Mouse (Mus musculus) limb, embryonic 13.5 days (tissue): ENCODE measurements around the gene Zc3h7b. TPM values are rescaled to one million over a fixed set of nuclear protein-coding genes. Genes with fewer than 3 reads are reported as not detected.
A peak's percentile ranks its signal among the peaks of the same experiment; 100 is the strongest.

Experiments
- ATAC-seq: fragments of 200-750 bp; cut with Nextera tagmentation; 2 replicates; pipeline ENCODE4 v1.8.0; 2017; ENCODE audit warnings: low read depth, moderate number of reproducible peaks, moderate TSS enrichment; ENCODE audit not compliant: low FRiP score
- H3K27ac ChIP-seq: fragments of 300-500 bp; sonication (generic); 2 replicates; pipeline ENCODE4 v1.5.1; 2015; ENCODE audit warnings: inconsistent platforms, mild to moderate bottlenecking, moderate library complexity
- H3K27me3 ChIP-seq: fragments of 300-500 bp; sonication (generic); 2 replicates; pipeline ENCODE4 v1.6.1; 2015; ENCODE audit warnings: mild to moderate bottlenecking, inconsistent platforms
- H3K36me3 ChIP-seq: fragments of 300-500 bp; sonication (generic); 2 replicates; pipeline ENCODE4 v1.6.1; 2015; ENCODE audit warnings: inconsistent platforms, mild to moderate bottlenecking, moderate library complexity
- H3K4me1 ChIP-seq: fragments of 300-500 bp; sonication (generic); 2 replicates; pipeline ENCODE4 v1.6.1; 2015; ENCODE audit warnings: inconsistent platforms
- H3K4me2 ChIP-seq: fragments of 300-500 bp; sonication (generic); replicated peaks from 2 replicates; pipeline ENCODE4 v1.6.1; 2015; ENCODE audit warnings: inconsistent platforms, mild to moderate bottlenecking, moderate library complexity
- H3K4me3 ChIP-seq: fragments of 300-500 bp; sonication (generic); 2 replicates; pipeline ENCODE4 v1.5.1; 2015; ENCODE audit warnings: moderate library complexity, mild to moderate bottlenecking, inconsistent platforms
- H3K9ac ChIP-seq: fragments of 300-500 bp; sonication (generic); 2 replicates; pipeline ENCODE4 v1.6.1; 2015; ENCODE audit warnings: mild to moderate bottlenecking, inconsistent platforms
- H3K9me3 ChIP-seq: fragments of 300-500 bp; sonication (generic); 2 replicates; pipeline ENCODE4 v1.6.1; 2016; ENCODE audit warnings: inconsistent platforms
- WGBS: fragments of 180-500 bp; shearing (Covaris S2); methylation state at CpG from one replicate; pipeline ENCODE4 v1.1.7; 2015; 5-methylcytosine and 5-hydroxymethylcytosine counted together
- polyA plus RNA-seq: library from polyadenylated mRNA; unstranded; fragments of >200 nt; fragmentation: Nextera tagmentation; extraction: Ambion mirVana; gene quantifications from 2 replicates; pipeline ENCODE4 v1.2.1, GENCODE M21; 2015

Gene Zc3h7b
- polyA plus RNA-seq, 1 experiment from 2014 or later, result 40.4 TPM

DNA sequence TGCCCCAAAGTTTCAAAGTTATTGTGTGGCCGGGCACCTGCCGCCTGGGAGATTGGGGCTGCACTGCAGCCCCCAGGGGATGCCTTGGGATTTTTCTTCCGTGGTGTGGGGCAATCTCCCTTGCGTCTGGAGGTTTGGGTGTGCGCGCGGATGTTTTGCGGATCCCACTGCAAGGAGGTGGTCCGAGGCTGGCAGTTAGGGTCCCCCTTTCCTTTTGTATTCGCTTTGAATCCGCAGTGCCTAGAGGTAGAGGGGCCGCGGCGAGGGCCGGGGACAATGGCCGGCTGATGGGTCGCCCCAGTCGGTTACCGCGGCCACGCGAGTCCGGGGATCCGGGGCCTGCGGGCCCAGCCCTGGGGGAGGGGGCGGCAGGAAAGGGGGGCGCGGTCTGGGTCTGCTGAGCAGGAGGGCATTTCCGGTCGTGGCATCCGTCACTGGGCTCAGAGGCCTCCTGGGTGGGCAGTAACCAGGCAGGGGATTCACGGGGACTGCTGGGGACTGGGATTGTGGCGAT is 801 bp downstream of the Zc3h7b start:
- Histone ChIP-seq H3K4me1 (peaks cover 17% of the 10 kb centered on the region), H3K9me3 (no peaks in the 10 kb centered on the region), H3K27me3 (no peaks in the 10 kb centered on the region), H3K36me3 (no peaks in the 10 kb centered on the region), H3K4me3 (peak overlapping the region; percentile 92), H3K4me2 (peak overlapping the region; percentile 83), H3K27ac (peak overlapping the region; percentile 96), H3K9ac (peak overlapping the region; percentile 97)
- WGBS, result under 1% methylated on average over 33 of the region's 33 CpGs
- peak; percentile 78 for ATAC-seq

DNA sequence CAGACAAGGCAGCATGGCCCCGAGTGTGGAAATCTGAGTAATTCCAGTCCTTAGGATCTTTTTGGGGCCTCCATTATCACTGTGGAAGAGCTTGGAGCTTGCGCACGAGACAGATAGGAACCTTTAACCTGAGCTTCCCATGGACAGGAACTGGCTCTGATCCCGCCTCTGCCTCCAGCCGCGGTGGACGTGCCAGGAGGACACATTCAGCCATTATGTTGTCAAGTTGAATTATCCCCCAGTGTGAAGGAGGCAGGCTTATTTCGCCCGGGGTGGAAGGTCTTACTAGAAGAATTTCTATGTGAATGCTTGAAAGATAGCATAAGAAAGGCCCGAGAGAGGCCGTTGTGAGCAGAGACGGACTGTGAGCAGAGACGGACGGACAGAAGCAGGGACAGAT is 4.9 kb downstream of the Zc3h7b start:
- WGBS, result 64% methylated on average over 14 of the region's 14 CpGs
- H3K36me3 ChIP-seq, result peaks cover 19% of the 10 kb centered on the region
- H3K4me1 ChIP-seq, result peaks cover 10% of the 10 kb centered on the region
- H3K4me2 ChIP-seq, result no peak overlapping the region
- ATAC-seq, result no peak
- no peak overlapping the region for H3K27ac ChIP-seq
- no peaks in the 10 kb centered on the region for H3K27me3 ChIP-seq
- peaks cover 4% of the 10 kb centered on the region; the same call in 1 of the 2 replicates for H3K9me3 ChIP-seq
- no peak overlapping the region for H3K4me3 ChIP-seq
- H3K9ac ChIP-seq, result no peak overlapping the region

- Histone ChIP-seq H3K27ac (no peak overlapping the region), H3K4me2 (no peak overlapping the region), H3K4me1 (no peaks in the 10 kb centered on the region), H3K9ac (no peak overlapping the region), H3K4me3 (no peak overlapping the region), H3K36me3 (peaks cover 32% of the 10 kb centered on the region), H3K9me3 (peaks cover 4% of the 10 kb centered on the region; the same call in 1 of the 2 replicates), H3K27me3 (no peaks in the 10 kb centered on the region)
- 97% methylated on average over 9 of the region's 9 CpGs for WGBS
- no peak for ATAC-seq
These were observed 8.8 kb downstream of the Zc3h7b start for GRCm38 (mm10) chr15:81753669-81754068.

DNA sequence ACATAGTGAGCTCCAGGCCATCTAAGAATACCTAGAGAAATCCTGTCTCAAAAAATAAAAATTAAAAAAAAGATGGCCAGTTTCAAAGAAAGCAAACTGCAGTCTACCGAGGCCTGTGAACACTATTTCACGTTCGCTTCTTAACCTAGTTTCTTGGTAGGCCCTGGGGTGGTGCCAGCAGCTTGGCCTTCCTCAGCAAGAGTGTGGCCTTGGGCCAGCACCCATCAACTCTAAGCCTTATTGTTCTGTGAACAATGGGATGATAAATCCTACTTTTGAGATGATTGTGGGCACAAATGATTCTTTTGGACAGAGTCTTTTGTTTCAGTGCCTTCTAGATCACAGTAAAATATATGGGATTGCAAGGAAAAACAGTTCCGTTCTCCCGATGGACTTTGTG is 13.8 kb downstream of the Zc3h7b start:
- H3K27me3 ChIP-seq, result no peaks in the 10 kb centered on the region
- H3K4me2 ChIP-seq, result no peak overlapping the region
- H3K9me3 ChIP-seq, result peaks cover 2% of the 10 kb centered on the region; the same call in 1 of the 2 replicates
- peaks cover 35% of the 10 kb centered on the region for H3K36me3 ChIP-seq
- WGBS, result 92% methylated on average over 5 of the region's 5 CpGs
- H3K9ac ChIP-seq, result no peak overlapping the region
- H3K4me3 ChIP-seq, result no peak overlapping the region
- no peaks in the 10 kb centered on the region for H3K4me1 ChIP-seq
- no peak overlapping the region for H3K27ac ChIP-seq
- ATAC-seq, result no peak

GRCm38 (mm10) chr15:81759542-81759941 is 14.7 kb downstream of the Zc3h7b start:
- WGBS, result 92% methylated on average over 3 of the region's 3 CpGs
- no peak overlapping the region for H3K4me2 ChIP-seq
- no peak for ATAC-seq

GRCm38 (mm10) chr15:81760361-81761079 is 15.7 kb downstream of the Zc3h7b start:
- Histone ChIP-seq H3K9me3 (no peaks in the 10 kb centered on the region), H3K9ac (no peak overlapping the region), H3K4me1 (0 out of 2 replicates have a peak, but pooled peaks cover 2% of the 10 kb centered on the region), H3K4me3 (no peak overlapping the region), H3K27me3 (no peaks in the 10 kb centered on the region), H3K36me3 (peaks cover 19% of the 10 kb centered on the region), H3K4me2 (no peak overlapping the region), H3K27ac (no peak overlapping the region)
- 93% methylated on average over 5 of the region's 5 CpGs for WGBS
- no peak for ATAC-seq

More at GRCm38 (mm10) chr15:81759542-81759941, 14.7 kb downstream of the Zc3h7b start:
- Histone ChIP-seq H3K27ac (no peak overlapping the region), H3K36me3 (peaks cover 28% of the 10 kb centered on the region), H3K9me3 (no peaks in the 10 kb centered on the region), H3K27me3 (no peaks in the 10 kb centered on the region), H3K9ac (no peak overlapping the region), H3K4me1 (0 out of 2 replicates have a peak, but pooled peaks cover 2% of the 10 kb centered on the region), H3K4me3 (no peak overlapping the region)

DNA sequence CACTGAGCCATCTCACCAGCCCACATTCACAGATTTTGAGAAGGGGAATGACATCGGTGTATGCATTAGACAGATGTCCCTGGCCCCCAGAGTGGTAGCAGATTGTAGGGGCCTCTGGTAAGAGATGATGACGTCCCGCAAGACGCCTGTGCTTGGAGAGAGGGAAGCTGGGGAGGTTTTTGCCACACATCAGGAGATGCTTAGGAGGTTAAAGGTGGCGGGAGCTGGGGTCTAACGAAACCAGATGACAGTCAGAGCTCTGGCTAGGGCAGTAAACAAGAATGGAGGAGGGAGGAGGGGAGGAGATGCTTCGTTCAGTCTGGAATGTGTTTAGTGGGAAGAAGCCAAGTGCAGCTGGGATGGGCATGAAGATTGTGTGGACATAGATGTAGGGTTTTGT is 16.5 kb downstream of the Zc3h7b start:
- Histone ChIP-seq H3K4me2 (no peak overlapping the region), H3K27ac (no peak overlapping the region), H3K9me3 (no peaks in the 10 kb centered on the region), H3K4me1 (0 out of 2 replicates have a peak, but pooled peaks cover 2% of the 10 kb centered on the region), H3K27me3 (no peaks in the 10 kb centered on the region), H3K36me3 (peaks cover 14% of the 10 kb centered on the region), H3K4me3 (no peak overlapping the region), H3K9ac (no peak overlapping the region)
- 47% methylated on average over 7 of the region's 7 CpGs for WGBS
- ATAC-seq, result no peak

- no peak for ATAC-seq
- Histone ChIP-seq H3K4me3 (no peak overlapping the region), H3K9ac (no peak overlapping the region), H3K9me3 (no peaks in the 10 kb centered on the region), H3K4me1 (0 out of 2 replicates have a peak, but pooled peaks cover 2% of the 10 kb centered on the region), H3K4me2 (no peak overlapping the region), H3K27me3 (no peaks in the 10 kb centered on the region), H3K27ac (no peak overlapping the region), H3K36me3 (peaks cover 14% of the 10 kb centered on the region)
- WGBS, result 85% methylated on average over 3 of the region's 3 CpGs
These were observed 17.1 kb downstream of the Zc3h7b start for GRCm38 (mm10) chr15:81761959-81762358.

- 77% methylated on average over 6 of the region's 6 CpGs for WGBS
These were observed 19.7 kb downstream of the Zc3h7b start for GRCm38 (mm10) chr15:81764573-81764972.

DNA sequence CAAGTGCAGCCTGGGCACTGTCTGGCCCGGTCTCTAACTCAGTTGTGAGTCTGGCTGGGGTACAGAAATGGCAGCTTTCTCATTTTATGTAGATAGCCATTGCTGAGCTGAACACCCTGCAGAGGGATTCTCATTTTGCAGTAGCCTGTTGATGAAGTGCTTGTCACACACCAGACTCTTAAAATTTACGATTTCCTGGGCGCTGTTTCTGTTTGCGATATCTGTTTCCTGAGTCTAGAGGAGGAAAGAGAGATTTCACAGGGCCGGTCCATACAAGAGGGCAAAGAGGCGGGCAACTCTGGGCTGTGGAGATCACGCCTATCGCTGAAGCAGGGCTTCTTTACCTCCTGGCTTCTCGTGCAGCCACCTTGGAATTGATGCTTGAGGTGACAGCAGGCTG is 20.8 kb downstream of the Zc3h7b start:
- 77% methylated on average over 9 of the region's 9 CpGs for WGBS
- Histone ChIP-seq H3K27ac (no peak overlapping the region), H3K27me3 (no peaks in the 10 kb centered on the region), H3K4me3 (no peak overlapping the region), H3K9me3 (no peaks in the 10 kb centered on the region), H3K9ac (no peak overlapping the region), H3K36me3 (peaks cover 43% of the 10 kb centered on the region), H3K4me2 (no peak overlapping the region), H3K4me1 (0 out of 2 replicates have a peak, but pooled peaks cover 2% of the 10 kb centered on the region)
- no peak for ATAC-seq

More at GRCm38 (mm10) chr15:81764573-81764972, 19.7 kb downstream of the Zc3h7b start:
- Histone ChIP-seq H3K9me3 (no peaks in the 10 kb centered on the region), H3K27me3 (no peaks in the 10 kb centered on the region), H3K36me3 (peaks cover 34% of the 10 kb centered on the region), H3K27ac (no peak overlapping the region), H3K4me2 (no peak overlapping the region), H3K9ac (no peak overlapping the region), H3K4me1 (0 out of 2 replicates have a peak, but pooled peaks cover 2% of the 10 kb centered on the region), H3K4me3 (no peak overlapping the region)
- ATAC-seq, result no peak

- Histone ChIP-seq H3K27ac (no peak overlapping the region), H3K27me3 (no peaks in the 10 kb centered on the region), H3K9me3 (no peaks in the 10 kb centered on the region), H3K9ac (no peak overlapping the region), H3K4me2 (no peak overlapping the region), H3K4me3 (no peak overlapping the region), H3K36me3 (peaks cover 45% of the 10 kb centered on the region), H3K4me1 (0 out of 2 replicates have a peak, but pooled peaks cover 2% of the 10 kb centered on the region)
- no peak for ATAC-seq
- WGBS, result 87% methylated on average over 5 of the region's 5 CpGs
These were observed 21.6 kb downstream of the Zc3h7b start for GRCm38 (mm10) chr15:81766439-81766838.

DNA sequence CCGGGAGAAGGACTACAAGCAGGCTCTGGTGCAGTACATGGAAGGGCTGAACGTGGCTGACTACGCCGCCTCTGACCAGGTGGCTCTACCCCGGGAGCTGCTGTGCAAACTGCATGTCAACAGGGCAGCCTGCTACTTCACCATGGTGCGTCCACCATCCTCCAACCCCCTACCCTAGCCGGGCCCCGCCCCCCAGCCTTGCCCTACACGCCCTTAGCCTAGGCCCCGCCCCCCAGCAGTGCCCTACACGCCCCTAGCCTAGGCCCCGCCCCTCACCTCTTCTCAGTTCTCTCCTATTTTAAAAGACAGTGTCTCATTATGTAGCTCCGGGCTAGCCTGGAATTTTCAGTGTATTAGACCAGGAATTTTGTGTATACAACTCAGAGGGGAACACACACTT is 24.2 kb downstream of the Zc3h7b start:
- H3K9ac ChIP-seq, result no peak overlapping the region
- H3K27ac ChIP-seq, result no peak overlapping the region
- 0 out of 2 replicates have a peak, but pooled peaks have one; percentile 30 for ATAC-seq
- no peak overlapping the region for H3K4me3 ChIP-seq
- no peak overlapping the region for H3K4me2 ChIP-seq
- H3K27me3 ChIP-seq, result no peaks in the 10 kb centered on the region
- H3K36me3 ChIP-seq, result peaks cover 63% of the 10 kb centered on the region
- WGBS, result 61% methylated on average over 13 of the region's 13 CpGs
- H3K9me3 ChIP-seq, result no peaks in the 10 kb centered on the region
- H3K4me1 ChIP-seq, result 0 out of 2 replicates have a peak, but pooled peaks cover 2% of the 10 kb centered on the region
